Mouse (Mus musculus): ENCODE measurements around the gene Phtf2. TPM values are rescaled to one million over a fixed set of nuclear protein-coding genes. Genes with fewer than 3 reads are reported as not detected.

The Phtf2 gene
- total and polyA plus RNA-seq, 2 experiments from 2014 or later = 39.2 to 50.9 TPM

GRCm38 (mm10) chr5:20753963-20754362, 128.0 kb downstream of the Phtf2 start:
- 84% methylated on average over 5 of the region's 5 CpGs for WGBS
- no peak for DNase-seq (ENCODE audit: low spot score)
- H3K27ac ChIP-seq (ENCODE audit: low read depth) = no peak overlapping the region
- no peaks in the 10 kb centered on the region for H3K9me3 ChIP-seq (replicated peaks; ENCODE audit: control insufficient read depth, low read length)
- no peak overlapping the region for H3K9ac ChIP-seq (replicated peaks; ENCODE audit: low read depth, low read length)
- H3K4me1 ChIP-seq (ENCODE audit: control insufficient read depth, insufficient read depth) = no peaks in the 10 kb centered on the region; the same call in 1 of the 2 replicates
- TF ChIP-seq CTCF (IDR thresholded peaks at IDR 0.05; ENCODE audit: low read depth) (no peak), EP300 (IDR thresholded peaks at IDR 0.05; ENCODE audit: low read depth) (no peak)
- H3K4me2 ChIP-seq (ENCODE audit: low read depth, low read length) = no peak overlapping the region
- H3K4me3 ChIP-seq (ENCODE audit: low read depth, low read length) = no peak overlapping the region
- H3K36me3 ChIP-seq (replicated peaks; ENCODE audit: control insufficient read depth, insufficient read depth, low read length) = no peaks in the 10 kb centered on the region
- no peak for ATAC-seq (ENCODE audit: insufficient read depth, low read depth)
- H3K27me3 ChIP-seq (ENCODE audit: control insufficient read depth, insufficient read depth, low read length) = no peaks in the 10 kb centered on the region

- H3K4me3 ChIP-seq (ENCODE audit: low read depth, low read length) = no peak overlapping the region
- no peaks in the 10 kb centered on the region for H3K9me3 ChIP-seq (replicated peaks; ENCODE audit: control insufficient read depth, low read length)
- H3K27ac ChIP-seq (ENCODE audit: low read depth) = no peak overlapping the region
- H3K9ac ChIP-seq (replicated peaks; ENCODE audit: low read depth, low read length) = no peak overlapping the region
- H3K27me3 ChIP-seq (ENCODE audit: control insufficient read depth, insufficient read depth, low read length) = no peaks in the 10 kb centered on the region
- DNase-seq (ENCODE audit: low spot score) = no peak
- H3K4me2 ChIP-seq (ENCODE audit: low read depth, low read length) = no peak overlapping the region
- H3K4me1 ChIP-seq (ENCODE audit: control insufficient read depth, insufficient read depth) = no peaks in the 10 kb centered on the region
- WGBS = 54% methylated on average over 2 of the region's 2 CpGs
- no peaks in the 10 kb centered on the region for H3K36me3 ChIP-seq (replicated peaks; ENCODE audit: control insufficient read depth, insufficient read depth, low read length)
- TF ChIP-seq EP300 (IDR thresholded peaks at IDR 0.05; ENCODE audit: low read depth) = no peak
- no peak for ATAC-seq (ENCODE audit: insufficient read depth, low read depth)
These were observed 128.8 kb downstream of the Phtf2 start for GRCm38 (mm10) chr5:20753096-20753495.

GRCm38 (mm10) chr5:20751696-20752095, 130.2 kb downstream of the Phtf2 start:
- no peak for ATAC-seq (ENCODE audit: insufficient read depth, low read depth)
- no peak overlapping the region for H3K4me2 ChIP-seq (ENCODE audit: low read depth, low read length)
- no peaks in the 10 kb centered on the region for H3K27me3 ChIP-seq (ENCODE audit: control insufficient read depth, insufficient read depth, low read length)
- TF ChIP-seq EP300 (IDR thresholded peaks at IDR 0.05; ENCODE audit: low read depth) (no peak), CTCF (IDR thresholded peaks at IDR 0.05; ENCODE audit: low read depth) (no peak)
- H3K27ac ChIP-seq (ENCODE audit: low read depth) = no peak overlapping the region
- WGBS = 64% methylated on average over 7 of the region's 7 CpGs
- no peaks in the 10 kb centered on the region for H3K4me1 ChIP-seq (ENCODE audit: control insufficient read depth, insufficient read depth)
- no peaks in the 10 kb centered on the region for H3K36me3 ChIP-seq (replicated peaks; ENCODE audit: control insufficient read depth, insufficient read depth, low read length)
- H3K9ac ChIP-seq (replicated peaks; ENCODE audit: low read depth, low read length) = no peak overlapping the region
- no peak overlapping the region for H3K4me3 ChIP-seq (ENCODE audit: low read depth, low read length)
- DNase-seq (ENCODE audit: low spot score) = no peak
- H3K9me3 ChIP-seq (replicated peaks; ENCODE audit: control insufficient read depth, low read length) = no peaks in the 10 kb centered on the region

- WGBS = 77% methylated on average over 7 of the region's 7 CpGs
- Histone ChIP-seq H3K9ac (replicated peaks; ENCODE audit: low read depth, low read length) (no peak overlapping the region), H3K9me3 (replicated peaks; ENCODE audit: control insufficient read depth, low read length) (no peaks in the 10 kb centered on the region), H3K27ac (ENCODE audit: low read depth) (no peak overlapping the region), H3K36me3 (replicated peaks; ENCODE audit: control insufficient read depth, insufficient read depth, low read length) (no peaks in the 10 kb centered on the region), H3K4me2 (ENCODE audit: low read depth, low read length) (no peak overlapping the region), H3K27me3 (ENCODE audit: control insufficient read depth, insufficient read depth, low read length) (no peaks in the 10 kb centered on the region), H3K4me1 (ENCODE audit: control insufficient read depth, insufficient read depth) (no peaks in the 10 kb centered on the region), H3K4me3 (ENCODE audit: low read depth, low read length) (no peak overlapping the region)
- TF ChIP-seq EP300 (IDR thresholded peaks at IDR 0.05; ENCODE audit: low read depth) (no peak), CTCF (IDR thresholded peaks at IDR 0.05; ENCODE audit: low read depth) (no peak)
- ATAC-seq (ENCODE audit: insufficient read depth, low read depth) (no peak), DNase-seq (ENCODE audit: low spot score) (no peak)
These were observed 130.9 kb downstream of the Phtf2 start for GRCm38 (mm10) chr5:20751000-20751399.

GRCm38 (mm10) chr5:20749535-20749934, 132.4 kb downstream of the Phtf2 start:
- no peak for TF ChIP-seq EP300 (IDR thresholded peaks at IDR 0.05; ENCODE audit: low read depth)
- no peak for TF ChIP-seq CTCF (IDR thresholded peaks at IDR 0.05; ENCODE audit: low read depth)
- ATAC-seq (ENCODE audit: insufficient read depth, low read depth) (no peak), DNase-seq (ENCODE audit: low spot score) (no peak)
- H3K9ac ChIP-seq (replicated peaks; ENCODE audit: low read depth, low read length) = no peak overlapping the region
- H3K27me3 ChIP-seq (ENCODE audit: control insufficient read depth, insufficient read depth, low read length) = no peaks in the 10 kb centered on the region
- H3K9me3 ChIP-seq (replicated peaks; ENCODE audit: control insufficient read depth, low read length) = no peaks in the 10 kb centered on the region
- H3K4me1 ChIP-seq (ENCODE audit: control insufficient read depth, insufficient read depth) = no peaks in the 10 kb centered on the region
- H3K4me2 ChIP-seq (ENCODE audit: low read depth, low read length) = no peak overlapping the region
- no peaks in the 10 kb centered on the region for H3K36me3 ChIP-seq (replicated peaks; ENCODE audit: control insufficient read depth, insufficient read depth, low read length)
- no peak overlapping the region for H3K27ac ChIP-seq (ENCODE audit: low read depth)
- H3K4me3 ChIP-seq (ENCODE audit: low read depth, low read length) = no peak overlapping the region
- WGBS = 59% methylated on average over 3 of the region's 3 CpGs

- H3K4me1 ChIP-seq (ENCODE audit: control insufficient read depth, insufficient read depth) = no peaks in the 10 kb centered on the region
- H3K9me3 ChIP-seq (replicated peaks; ENCODE audit: control insufficient read depth, low read length) = no peaks in the 10 kb centered on the region
- no peaks in the 10 kb centered on the region for H3K36me3 ChIP-seq (replicated peaks; ENCODE audit: control insufficient read depth, insufficient read depth, low read length)
- H3K27me3 ChIP-seq (ENCODE audit: control insufficient read depth, insufficient read depth, low read length) = no peaks in the 10 kb centered on the region
- no peak overlapping the region for H3K4me2 ChIP-seq (ENCODE audit: low read depth, low read length)
- no peak overlapping the region for H3K4me3 ChIP-seq (ENCODE audit: low read depth, low read length)
- 90% methylated on average over 8 of the region's 8 CpGs for WGBS
- ATAC-seq (ENCODE audit: insufficient read depth, low read depth) (no peak), DNase-seq (ENCODE audit: low spot score) (no peak)
- no peak overlapping the region for H3K9ac ChIP-seq (replicated peaks; ENCODE audit: low read depth, low read length)
- TF ChIP-seq EP300 (IDR thresholded peaks at IDR 0.05; ENCODE audit: low read depth) (no peak), CTCF (IDR thresholded peaks at IDR 0.05; ENCODE audit: low read depth) (no peak)
- H3K27ac ChIP-seq (ENCODE audit: low read depth) = no peak overlapping the region
These were observed 133.1 kb downstream of the Phtf2 start for GRCm38 (mm10) chr5:20748856-20749255.

All from heart, postnatal 0 days (tissue).